Mouse (Mus musculus): ENCODE results near the gene Mgat4d. TPM values are rescaled to one million over a fixed set of nuclear protein-coding genes. Genes with fewer than 3 reads are reported as not detected.

The Mgat4d gene
- polyA plus RNA-seq, 1 experiment from 2014 or later, result not detected

DNA sequence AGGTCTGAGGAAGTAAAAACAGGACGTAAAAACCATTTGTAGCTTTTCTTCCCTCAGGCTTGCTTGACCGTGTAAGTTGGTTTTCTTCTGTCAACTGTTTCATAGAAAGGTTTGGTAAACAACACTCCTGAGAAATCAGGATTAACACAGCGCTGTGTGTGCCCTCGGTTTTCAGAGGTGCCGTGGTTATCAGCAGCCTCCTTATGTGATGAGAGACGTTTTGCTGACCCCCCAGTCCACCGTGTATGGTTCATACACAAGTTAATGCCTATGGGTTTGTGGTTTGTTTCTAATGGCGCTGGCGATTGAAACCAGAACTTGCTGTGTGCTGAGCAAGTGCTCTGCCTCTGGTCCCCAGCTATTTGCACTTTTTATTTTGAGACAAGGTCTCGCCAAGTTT, 57.3 kb downstream of the Mgat4d start:
- Histone ChIP-seq H3K9me3 (ENCODE audit: control insufficient read depth, low read length) (no peaks in the 10 kb centered on the region), H3K4me3 (ENCODE audit: low read depth, low read length) (no peak overlapping the region), H3K4me1 (ENCODE audit: control insufficient read depth, insufficient read depth, low read length) (no peaks in the 10 kb centered on the region), H3K4me2 (ENCODE audit: low read depth) (no peak overlapping the region), H3K27me3 (ENCODE audit: control insufficient read depth, insufficient read depth, low read length) (no peaks in the 10 kb centered on the region), H3K36me3 (ENCODE audit: control insufficient read depth, insufficient read depth, low read length) (no peaks in the 10 kb centered on the region), H3K9ac (ENCODE audit: low read length) (no peak overlapping the region), H3K27ac (ENCODE audit: low read depth, low read length) (no peak overlapping the region)
- WGBS, result 88% methylated on average over 10 of the region's 10 CpGs
- DNase-seq (ENCODE audit: low spot score), result no peak
- ATAC-seq (ENCODE audit: insufficient read depth, low FRiP score, low TSS enrichment), result no peak

DNA sequence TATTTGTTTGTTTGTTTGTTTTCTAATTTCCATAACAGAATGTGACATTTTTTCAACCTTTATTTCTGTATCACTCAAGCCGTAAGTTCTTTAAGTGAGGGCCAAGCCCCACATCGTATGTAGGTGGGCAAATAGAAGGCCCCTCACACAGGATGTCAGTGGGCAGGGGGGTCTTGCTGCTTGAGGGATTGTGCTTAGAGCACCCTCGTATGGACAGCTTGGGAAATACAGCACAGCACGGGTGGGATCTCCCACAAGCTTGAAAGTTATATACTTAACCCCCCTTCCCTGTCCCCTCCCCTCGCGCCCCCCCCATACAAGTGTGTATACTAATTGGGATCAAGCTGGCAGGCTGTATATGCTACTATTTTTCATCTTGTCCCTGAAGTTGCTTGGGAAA, 58.6 kb downstream of the Mgat4d start:
- ATAC-seq (ENCODE audit: insufficient read depth, low FRiP score, low TSS enrichment) (no peak), DNase-seq (ENCODE audit: low spot score) (peak; percentile 41)
- WGBS, result 30% methylated on average over 6 of the region's 6 CpGs

DNA sequence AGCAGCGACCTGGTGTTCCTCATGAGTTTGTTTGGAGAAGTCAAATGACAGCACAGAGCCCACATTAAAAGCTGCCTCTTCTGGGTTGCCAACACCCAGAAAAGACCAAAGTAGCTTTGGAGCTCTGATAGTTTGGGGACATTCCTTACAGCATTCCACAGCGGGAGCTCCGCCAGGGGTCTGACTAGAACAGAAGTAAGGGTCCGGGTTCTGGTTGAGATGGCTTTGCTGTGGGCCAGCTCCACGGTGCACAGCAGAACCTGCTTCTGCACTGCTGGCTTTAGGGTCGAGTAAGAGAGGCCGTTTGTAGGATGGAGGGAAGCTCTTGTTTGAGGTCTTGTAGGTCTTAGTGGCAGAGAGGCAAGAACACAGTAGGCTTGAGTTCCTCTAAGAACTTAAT, 60.2 kb downstream of the Mgat4d start:
- DNase-seq (ENCODE audit: low spot score) (no peak), ATAC-seq (ENCODE audit: insufficient read depth, low FRiP score, low TSS enrichment) (no peak)
- Histone ChIP-seq H3K4me2 (ENCODE audit: low read depth) (no peak overlapping the region), H3K27ac (ENCODE audit: low read depth, low read length) (no peak overlapping the region), H3K27me3 (ENCODE audit: control insufficient read depth, insufficient read depth, low read length) (no peaks in the 10 kb centered on the region), H3K36me3 (ENCODE audit: control insufficient read depth, insufficient read depth, low read length) (no peaks in the 10 kb centered on the region), H3K4me1 (ENCODE audit: control insufficient read depth, insufficient read depth, low read length) (no peaks in the 10 kb centered on the region), H3K9me3 (ENCODE audit: control insufficient read depth, low read length) (no peaks in the 10 kb centered on the region), H3K4me3 (ENCODE audit: low read depth, low read length) (no peak overlapping the region), H3K9ac (ENCODE audit: low read length) (no peak overlapping the region)
- 80% methylated on average over 7 of the region's 7 CpGs for WGBS

More for the DNA sequence above, 58.6 kb downstream of the Mgat4d start:
- Histone ChIP-seq H3K9ac (ENCODE audit: low read length) (no peak overlapping the region), H3K4me2 (ENCODE audit: low read depth) (no peak overlapping the region), H3K27ac (ENCODE audit: low read depth, low read length) (no peak overlapping the region), H3K36me3 (ENCODE audit: control insufficient read depth, insufficient read depth, low read length) (no peaks in the 10 kb centered on the region), H3K4me3 (ENCODE audit: low read depth, low read length) (no peak overlapping the region), H3K9me3 (ENCODE audit: control insufficient read depth, low read length) (no peaks in the 10 kb centered on the region), H3K27me3 (ENCODE audit: control insufficient read depth, insufficient read depth, low read length) (no peaks in the 10 kb centered on the region), H3K4me1 (ENCODE audit: control insufficient read depth, insufficient read depth, low read length) (no peaks in the 10 kb centered on the region)

DNA sequence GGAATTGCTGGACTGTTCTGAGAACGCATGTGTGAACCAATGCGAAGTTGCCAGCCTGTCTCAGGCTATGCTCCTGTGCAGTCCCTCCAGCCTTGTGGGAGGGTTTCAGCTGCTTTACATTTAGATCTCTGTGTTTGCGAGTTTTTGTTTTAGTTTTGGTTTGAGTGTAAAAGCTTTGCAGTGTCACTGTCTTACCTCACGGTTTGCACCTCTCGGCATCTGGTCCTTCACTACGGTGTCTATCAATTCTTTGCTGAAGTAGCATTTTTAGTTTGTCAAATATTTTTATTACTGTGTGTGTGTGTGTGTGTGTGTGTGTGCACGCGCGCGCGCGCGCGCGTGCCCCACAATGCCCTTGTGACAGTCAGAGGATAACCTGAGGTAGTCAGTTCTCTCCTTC, 68.6 kb downstream of the Mgat4d start:
- H3K4me1 ChIP-seq (ENCODE audit: control insufficient read depth, insufficient read depth, low read length), result no peaks in the 10 kb centered on the region
- no peaks in the 10 kb centered on the region for H3K36me3 ChIP-seq (ENCODE audit: control insufficient read depth, insufficient read depth, low read length)
- no peaks in the 10 kb centered on the region for H3K27me3 ChIP-seq (ENCODE audit: control insufficient read depth, insufficient read depth, low read length)
- H3K9ac ChIP-seq (ENCODE audit: low read length), result no peak overlapping the region
- no peak overlapping the region for H3K27ac ChIP-seq (ENCODE audit: low read depth, low read length)
- no peaks in the 10 kb centered on the region for H3K9me3 ChIP-seq (ENCODE audit: control insufficient read depth, low read length)
- ATAC-seq (ENCODE audit: insufficient read depth, low FRiP score, low TSS enrichment), result no peak
- H3K4me3 ChIP-seq (ENCODE audit: low read depth, low read length), result no peak overlapping the region
- H3K4me2 ChIP-seq (ENCODE audit: low read depth), result no peak overlapping the region
- no peak for DNase-seq (ENCODE audit: low spot score)
- WGBS, result 97% methylated on average over 15 of the region's 15 CpGs

DNA sequence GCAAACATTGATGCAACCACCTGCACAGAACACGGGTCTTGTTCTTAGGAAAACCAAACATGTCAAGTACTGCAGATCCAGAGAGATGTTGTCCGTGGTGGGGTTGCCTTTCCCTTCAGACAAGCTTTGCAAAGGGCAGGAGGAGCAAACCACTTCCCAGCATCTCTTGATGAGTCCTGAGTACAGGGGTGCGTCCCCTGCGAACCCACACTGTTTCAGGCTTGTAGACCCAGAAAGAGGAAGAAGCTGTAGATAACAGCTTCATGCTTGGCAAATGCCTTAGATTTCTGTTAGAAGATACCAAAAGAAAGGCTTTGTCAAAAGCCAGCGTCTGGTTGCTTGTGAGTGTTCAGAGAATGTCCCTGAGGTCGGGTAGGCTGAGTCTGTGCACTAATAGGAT, 69.7 kb downstream of the Mgat4d start:
- DNase-seq (ENCODE audit: low spot score) (no peak), ATAC-seq (ENCODE audit: insufficient read depth, low FRiP score, low TSS enrichment) (no peak)
- Histone ChIP-seq H3K4me3 (ENCODE audit: low read depth, low read length) (no peak overlapping the region), H3K27me3 (ENCODE audit: control insufficient read depth, insufficient read depth, low read length) (no peaks in the 10 kb centered on the region), H3K27ac (ENCODE audit: low read depth, low read length) (no peak overlapping the region), H3K4me2 (ENCODE audit: low read depth) (no peak overlapping the region), H3K36me3 (ENCODE audit: control insufficient read depth, insufficient read depth, low read length) (no peaks in the 10 kb centered on the region), H3K9ac (ENCODE audit: low read length) (no peak overlapping the region), H3K9me3 (ENCODE audit: control insufficient read depth, low read length) (no peaks in the 10 kb centered on the region), H3K4me1 (ENCODE audit: control insufficient read depth, insufficient read depth, low read length) (no peaks in the 10 kb centered on the region)
- 81% methylated on average over 6 of the region's 6 CpGs for WGBS

DNA sequence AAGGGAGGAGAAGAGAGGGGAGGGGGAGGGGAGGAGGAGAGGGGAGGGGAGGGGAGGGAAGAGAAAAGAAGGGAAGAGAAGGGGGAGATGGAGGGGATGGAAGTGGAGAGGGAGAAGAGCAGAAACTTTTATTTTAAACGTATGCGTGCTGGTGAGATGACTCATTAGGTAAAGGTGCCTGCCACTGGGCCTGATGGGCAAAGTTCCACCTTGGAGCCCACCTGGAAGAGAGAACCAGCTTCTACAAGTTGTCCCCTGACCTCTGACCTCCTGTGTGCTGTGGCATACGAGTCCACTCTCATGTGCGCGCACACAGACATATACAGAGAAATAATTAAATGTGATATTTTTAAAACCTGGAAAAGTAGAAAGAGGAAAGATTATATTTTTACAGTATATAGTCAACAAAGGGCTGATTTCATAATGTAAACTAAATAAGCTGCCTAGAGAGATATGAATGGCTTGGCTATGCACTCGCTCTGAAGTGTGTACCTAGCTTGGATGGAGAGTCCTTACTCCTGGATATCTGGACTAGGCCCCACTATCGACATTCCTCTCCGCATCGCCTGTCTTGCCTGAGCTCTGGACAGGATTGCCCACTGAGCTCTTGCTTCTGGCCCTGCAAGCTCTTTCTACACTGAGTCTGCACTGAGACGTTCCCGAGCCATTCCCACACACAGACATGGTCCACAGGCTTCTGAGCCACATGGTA, 70.7 kb downstream of the Mgat4d start:
- H3K4me3 ChIP-seq (ENCODE audit: low read depth, low read length), result no peak overlapping the region
- no peaks in the 10 kb centered on the region for H3K4me1 ChIP-seq (ENCODE audit: control insufficient read depth, insufficient read depth, low read length)
- H3K9me3 ChIP-seq (ENCODE audit: control insufficient read depth, low read length), result no peaks in the 10 kb centered on the region
- no peaks in the 10 kb centered on the region for H3K27me3 ChIP-seq (ENCODE audit: control insufficient read depth, insufficient read depth, low read length)
- no peaks in the 10 kb centered on the region for H3K36me3 ChIP-seq (ENCODE audit: control insufficient read depth, insufficient read depth, low read length)
- no peak for DNase-seq (ENCODE audit: low spot score)
- H3K9ac ChIP-seq (ENCODE audit: low read length), result no peak overlapping the region
- no peak overlapping the region for H3K4me2 ChIP-seq (ENCODE audit: low read depth)
- ATAC-seq (ENCODE audit: insufficient read depth, low FRiP score, low TSS enrichment), result no peak
- 89% methylated on average over 11 of the region's 11 CpGs for WGBS
- H3K27ac ChIP-seq (ENCODE audit: low read depth, low read length), result no peak overlapping the region

DNA sequence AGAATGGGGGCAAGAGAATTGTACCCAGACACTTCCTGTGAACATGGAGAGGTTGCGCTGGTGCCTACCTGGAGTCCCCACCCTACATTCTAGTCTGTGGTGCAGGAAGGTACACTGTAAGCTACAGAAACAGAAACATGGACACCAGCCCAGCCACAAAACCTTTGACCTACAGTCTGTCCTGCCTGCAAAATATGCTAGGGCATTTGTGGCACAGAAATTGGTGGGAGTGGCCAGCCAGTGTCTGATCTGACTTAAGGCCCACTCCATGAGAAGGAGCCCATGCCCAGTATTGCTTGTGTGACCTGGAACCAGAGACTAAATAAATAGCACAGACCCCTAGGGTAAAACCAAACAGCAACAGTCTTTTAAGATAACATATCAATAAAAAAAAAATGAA, 73.1 kb downstream of the Mgat4d start:
- H3K36me3 ChIP-seq (ENCODE audit: control insufficient read depth, insufficient read depth, low read length), result no peaks in the 10 kb centered on the region
- H3K9me3 ChIP-seq (ENCODE audit: control insufficient read depth, low read length), result no peaks in the 10 kb centered on the region
- ATAC-seq (ENCODE audit: insufficient read depth, low FRiP score, low TSS enrichment) (no peak), DNase-seq (ENCODE audit: low spot score) (no peak)
- no peaks in the 10 kb centered on the region for H3K4me1 ChIP-seq (ENCODE audit: control insufficient read depth, insufficient read depth, low read length)
- no peaks in the 10 kb centered on the region for H3K27me3 ChIP-seq (ENCODE audit: control insufficient read depth, insufficient read depth, low read length)
- no peak overlapping the region for H3K27ac ChIP-seq (ENCODE audit: low read depth, low read length)
- no peak overlapping the region for H3K9ac ChIP-seq (ENCODE audit: low read length)
- H3K4me2 ChIP-seq (ENCODE audit: low read depth), result no peak overlapping the region
- WGBS, result 100% methylated on average over 1 of the region's 1 CpGs
- H3K4me3 ChIP-seq (ENCODE audit: low read depth, low read length), result no peak overlapping the region

DNA sequence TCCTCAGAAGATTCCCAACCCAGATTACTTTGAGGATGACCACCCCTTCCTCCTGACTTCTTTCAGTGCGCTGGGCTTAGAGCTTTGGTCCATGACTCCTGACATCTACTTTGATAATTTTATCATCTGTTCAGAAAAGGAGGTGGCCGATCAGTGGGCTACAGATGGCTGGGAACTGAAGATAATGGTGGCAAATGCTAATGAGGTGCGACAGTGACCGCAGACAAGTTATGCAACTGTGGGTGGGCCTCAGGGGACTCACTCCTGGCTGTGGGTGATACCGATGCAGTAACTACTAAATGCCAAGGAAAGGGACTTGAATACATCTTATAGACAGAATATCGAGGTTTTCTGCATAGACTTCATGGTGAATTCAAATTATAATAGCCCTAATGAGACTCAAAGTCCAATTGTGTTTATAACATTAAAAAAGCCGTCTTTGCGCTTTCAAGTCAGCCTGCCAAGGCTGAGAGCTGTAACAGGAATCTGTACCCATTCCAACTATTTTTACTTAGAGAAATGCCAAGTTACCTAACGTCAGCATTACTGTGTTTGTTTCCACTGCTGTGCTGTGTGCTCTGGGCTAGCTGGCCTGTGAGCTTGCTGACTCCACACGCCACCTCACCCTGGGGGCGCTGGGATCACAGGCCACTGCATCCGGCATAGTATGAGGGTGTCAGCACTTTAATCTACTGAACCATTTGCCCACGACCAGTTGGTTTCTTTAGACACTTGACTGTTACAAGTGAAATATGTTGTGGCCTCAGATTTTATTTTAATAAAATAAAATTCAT, 75.0 kb downstream of the Mgat4d start:
- Histone ChIP-seq H3K4me2 (ENCODE audit: low read depth) (no peak overlapping the region), H3K27me3 (ENCODE audit: control insufficient read depth, insufficient read depth, low read length) (no peaks in the 10 kb centered on the region), H3K9ac (ENCODE audit: low read length) (no peak overlapping the region), H3K4me1 (ENCODE audit: control insufficient read depth, insufficient read depth, low read length) (no peaks in the 10 kb centered on the region), H3K36me3 (ENCODE audit: control insufficient read depth, insufficient read depth, low read length) (no peaks in the 10 kb centered on the region), H3K27ac (ENCODE audit: low read depth, low read length) (no peak overlapping the region), H3K9me3 (ENCODE audit: control insufficient read depth, low read length) (no peaks in the 10 kb centered on the region), H3K4me3 (ENCODE audit: low read depth, low read length) (no peak overlapping the region)
- DNase-seq (ENCODE audit: low spot score) (no peak), ATAC-seq (ENCODE audit: insufficient read depth, low FRiP score, low TSS enrichment) (no peak)
- 69% methylated on average over 13 of the region's 13 CpGs for WGBS

DNA sequence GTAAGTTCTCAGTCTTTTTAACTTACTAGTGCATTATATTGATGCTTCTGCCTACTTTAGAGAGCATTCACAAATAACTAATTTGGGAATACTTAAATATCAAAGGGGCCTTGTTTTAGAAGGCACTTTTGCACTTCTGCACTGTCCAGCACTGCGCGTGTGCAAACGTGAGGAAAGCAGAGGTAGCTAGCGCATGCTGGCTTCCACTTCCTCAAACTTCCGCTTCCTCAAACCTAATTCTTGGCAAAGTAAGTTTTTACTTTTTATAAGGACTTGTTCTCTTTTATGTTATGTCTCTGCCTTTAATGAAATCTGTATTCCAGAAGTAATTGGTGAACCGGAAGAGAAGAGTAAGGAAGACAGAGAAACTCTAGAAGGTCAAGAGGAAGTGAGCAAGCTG, 76.9 kb downstream of the Mgat4d start:
- no peak overlapping the region for H3K27ac ChIP-seq (ENCODE audit: low read depth, low read length)
- no peak overlapping the region for H3K9ac ChIP-seq (ENCODE audit: low read length)
- no peak overlapping the region for H3K4me2 ChIP-seq (ENCODE audit: low read depth)
- no peak overlapping the region for H3K4me3 ChIP-seq (ENCODE audit: low read depth, low read length)
- H3K4me1 ChIP-seq (ENCODE audit: control insufficient read depth, insufficient read depth, low read length), result no peaks in the 10 kb centered on the region
- no peaks in the 10 kb centered on the region for H3K36me3 ChIP-seq (ENCODE audit: control insufficient read depth, insufficient read depth, low read length)
- no peak for DNase-seq (ENCODE audit: low spot score)
- no peaks in the 10 kb centered on the region for H3K9me3 ChIP-seq (ENCODE audit: control insufficient read depth, low read length)
- no peaks in the 10 kb centered on the region for H3K27me3 ChIP-seq (ENCODE audit: control insufficient read depth, insufficient read depth, low read length)
- ATAC-seq (ENCODE audit: insufficient read depth, low FRiP score, low TSS enrichment), result no peak
- WGBS, result 91% methylated on average over 6 of the region's 6 CpGs

All from neural tube, embryonic 11.5 days (tissue).